Mouse (Mus musculus) activated CD4-positive, CD25-positive, alpha-beta regulatory T cell, adult 4 months (primary cell): ENCODE data around the gene Nek1. TPM values are rescaled to one million over a fixed set of nuclear protein-coding genes. Genes with fewer than 3 reads are reported as not detected.
A peak's percentile ranks its signal among the peaks of the same experiment; 100 is the strongest.
"Not testable (repeated sequence)": the region's sequence is repeated elsewhere in the genome, so short reads cannot be mapped to it uniquely, and the experiment has no call there.

Experiments used
- ATAC-seq: one replicate; pipeline ENCODE4 v1.8.0; 2017
- polyA plus RNA-seq, 2 experiments: library from polyadenylated mRNA; unstranded; fragments of 100-300 nt; shearing (Covaris generic); gene quantifications; one replicate each; pipeline ENCODE4 v1.2.1; 2017

Nek1 gene
- polyA plus RNA-seq, 2 experiments from 2014 or later: 6.8 to 7.0 TPM

GRCm38 (mm10) chr8:60984260-60985010 is 8.6 kb upstream of the Nek1 start:
- ATAC-seq: not testable (repeated sequence)

GRCm38 (mm10) chr8:60992561-60992909 is 460 bp upstream of the Nek1 start:
- peak; percentile 34 for ATAC-seq

GRCm38 (mm10) chr8:60993639-60993986 is 618 bp downstream of the Nek1 start:
- ATAC-seq: peak; percentile 21

- ATAC-seq: no peak
These were observed 3.5 kb downstream of the Nek1 start for GRCm38 (mm10) chr8:60996468-60996867.

GRCm38 (mm10) chr8:61041951-61042350 is 49.0 kb downstream of the Nek1 start:
- ATAC-seq: peak; percentile 61

GRCm38 (mm10) chr8:61043874-61044273 is 50.9 kb downstream of the Nek1 start:
- no peak for ATAC-seq

- no peak for ATAC-seq
These were observed 53.8 kb downstream of the Nek1 start for GRCm38 (mm10) chr8:61046816-61047215.

- ATAC-seq: no peak
These were observed 60.0 kb downstream of the Nek1 start for GRCm38 (mm10) chr8:61053017-61053416.

- ATAC-seq: no peak
These were observed 61.3 kb downstream of the Nek1 start for GRCm38 (mm10) chr8:61054313-61054712.

- ATAC-seq: no peak
These were observed 64.0 kb downstream of the Nek1 start for GRCm38 (mm10) chr8:61056997-61057396.

GRCm38 (mm10) chr8:61059143-61059542 is 66.1 kb downstream of the Nek1 start:
- ATAC-seq: no peak

GRCm38 (mm10) chr8:61060412-61060811 is 67.4 kb downstream of the Nek1 start:
- ATAC-seq: no peak

- ATAC-seq: no peak
These were observed 82.1 kb downstream of the Nek1 start for GRCm38 (mm10) chr8:61075059-61075458.

GRCm38 (mm10) chr8:61110496-61110895 is 117.5 kb downstream of the Nek1 start:
- ATAC-seq: no peak

GRCm38 (mm10) chr8:61111940-61112339 is 118.9 kb downstream of the Nek1 start:
- no peak for ATAC-seq

- ATAC-seq: no peak
These were observed 128.6 kb downstream of the Nek1 start for GRCm38 (mm10) chr8:61121631-61122030.

GRCm38 (mm10) chr8:61127299-61127861 is 134.4 kb downstream of the Nek1 start:
- no peak for ATAC-seq

GRCm38 (mm10) chr8:61132561-61133134 is 139.7 kb downstream of the Nek1 start:
- no peak for ATAC-seq

GRCm38 (mm10) chr8:61141869-61142268 is 148.9 kb downstream of the Nek1 start:
- ATAC-seq: no peak

GRCm38 (mm10) chr8:61142302-61142701 is 149.3 kb downstream of the Nek1 start:
- no peak for ATAC-seq

GRCm38 (mm10) chr8:61142845-61143244 is 149.8 kb downstream of the Nek1 start:
- no peak for ATAC-seq

GRCm38 (mm10) chr8:61148728-61149127 is 155.7 kb downstream of the Nek1 start:
- ATAC-seq: no peak

GRCm38 (mm10) chr8:61150596-61150995 is 157.6 kb downstream of the Nek1 start:
- ATAC-seq: no peak

- no peak for ATAC-seq
These were observed 163.4 kb downstream of the Nek1 start for GRCm38 (mm10) chr8:61156406-61156805.
